Mouse (Mus musculus) T-helper 2 cell (primary cell): Measurements from ENCODE around the gene Gm42791.

Experiments
- in situ Hi-C: fragments of 300-600 bp; cut with MboI, MseI; formaldehyde crosslinking; loops from one replicate; pipeline ENCODE4 v1.15.1; 2025; ENCODE audit warnings: high pct_unique_total_duplicates

Gm42791 gene

DNA sequence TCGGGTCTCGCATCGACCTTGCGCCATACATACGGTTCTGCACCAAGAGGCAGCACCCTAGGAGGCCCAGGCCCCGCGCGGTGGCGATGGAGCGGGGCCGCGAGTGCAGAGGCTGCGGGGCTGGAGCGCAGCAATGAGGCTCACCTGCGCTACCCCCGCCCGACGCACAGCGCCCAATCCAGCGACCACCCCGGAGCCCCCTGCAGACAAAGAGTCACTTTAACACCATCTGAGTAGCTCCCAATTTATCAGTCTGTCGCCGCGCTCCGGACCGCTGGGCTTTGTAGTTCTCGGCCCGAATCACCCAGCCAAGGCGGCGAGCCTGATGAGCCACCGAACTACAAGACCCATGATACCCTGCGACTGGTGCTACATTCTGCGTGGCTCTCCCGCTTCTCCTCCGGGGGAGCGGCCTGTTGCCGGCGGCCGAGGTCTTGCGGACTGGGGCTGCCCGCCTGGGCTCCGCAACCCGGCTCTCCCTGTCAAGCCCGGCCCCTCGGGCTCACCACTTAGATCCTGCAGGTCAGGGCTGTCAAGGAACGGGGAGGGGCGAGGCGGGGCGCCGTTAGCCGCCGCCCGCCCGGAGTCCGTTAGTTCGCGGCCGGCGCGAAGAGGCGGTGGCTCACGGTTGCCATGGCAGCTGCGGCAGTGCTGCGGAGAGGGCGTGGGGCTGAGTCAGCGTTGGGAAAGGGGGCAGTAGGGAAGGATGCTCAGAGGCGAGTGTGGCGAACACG is 66.4 kb downstream of the Gm42791 start:
- in situ Hi-C loops: no loop called here

DNA sequence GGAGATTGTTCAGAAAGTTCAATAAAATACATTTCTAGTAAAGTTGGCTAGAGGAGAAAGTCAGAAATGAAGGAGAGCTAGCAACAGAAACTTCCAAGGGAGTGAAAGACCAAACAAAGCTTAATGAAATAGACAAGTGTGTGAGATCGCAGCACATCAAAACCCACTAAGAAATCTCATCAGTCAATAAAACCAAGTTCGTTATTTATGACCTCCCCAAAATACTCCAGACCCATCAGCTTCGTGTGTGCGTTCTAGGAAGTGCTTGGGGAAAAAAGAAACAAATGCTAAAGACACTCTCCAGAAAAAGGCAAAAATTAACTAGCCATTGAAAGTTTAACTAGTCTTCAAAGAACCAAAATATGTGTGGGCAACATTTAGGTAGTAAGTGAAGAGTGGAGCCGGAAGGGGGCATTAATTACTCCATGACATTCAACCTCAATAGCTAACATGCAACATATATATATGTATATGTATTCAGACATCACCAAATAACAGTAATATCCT is 67.2 kb downstream of the Gm42791 start:
- in situ Hi-C loops: no loop called here

DNA sequence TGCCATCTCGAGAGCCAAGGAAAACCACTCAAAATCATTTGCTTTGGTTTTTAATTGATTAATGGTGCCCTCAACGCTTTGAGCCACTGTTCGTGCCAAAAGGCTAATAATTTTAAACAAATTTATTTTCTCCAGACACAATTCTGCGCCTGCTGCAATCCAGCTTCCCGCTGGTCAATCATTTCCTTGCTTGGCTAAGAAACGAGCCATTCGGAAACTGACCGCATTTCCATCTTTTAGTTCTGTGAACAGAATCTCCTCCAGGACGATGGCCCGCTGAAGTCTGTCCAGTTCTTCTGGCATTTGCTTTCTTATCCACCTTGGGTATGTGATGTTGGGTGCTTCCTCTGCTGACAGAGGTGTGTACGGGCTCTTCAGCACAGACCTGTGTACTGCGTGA is 70.4 kb downstream of the Gm42791 start:
- in situ Hi-C loops: loop anchor here (25.0 kb wide), 1 partner anchor 1537 kb away; no protein-coding TSS in a partner anchor

GRCm38 (mm10) chr5:148924051-148924450 is 70.9 kb downstream of the Gm42791 start:
- in situ Hi-C loops: loop anchor here (25.0 kb wide), 1 partner anchor 1537 kb away; no protein-coding TSS in a partner anchor

DNA sequence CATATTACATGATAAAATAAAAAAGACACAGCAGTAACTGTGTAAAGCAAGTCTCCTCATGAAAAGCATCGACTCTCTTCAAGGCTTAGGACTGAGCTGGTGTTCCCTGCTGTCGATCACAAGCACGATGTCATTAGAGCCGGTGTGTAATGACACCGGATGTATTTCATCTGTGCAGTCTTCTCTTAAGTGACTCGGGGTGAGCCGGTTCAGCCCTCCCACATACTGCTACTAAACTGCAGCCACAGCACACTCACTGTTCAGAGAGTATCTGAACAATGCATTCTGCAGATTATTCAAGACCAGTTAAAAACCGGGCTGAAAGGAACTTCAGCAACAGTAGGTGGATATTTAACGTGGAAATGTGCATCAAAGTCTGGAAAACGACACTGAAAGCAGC is 71.5 kb downstream of the Gm42791 start:
- in situ Hi-C loops: loop anchor here (25.0 kb wide), 1 partner anchor 1536 kb away; no protein-coding TSS in a partner anchor

GRCm38 (mm10) chr5:148922773-148923172 is 72.2 kb downstream of the Gm42791 start:
- in situ Hi-C loops: loop anchor here (25.0 kb wide), 1 partner anchor 1535 kb away; no protein-coding TSS in a partner anchor

DNA sequence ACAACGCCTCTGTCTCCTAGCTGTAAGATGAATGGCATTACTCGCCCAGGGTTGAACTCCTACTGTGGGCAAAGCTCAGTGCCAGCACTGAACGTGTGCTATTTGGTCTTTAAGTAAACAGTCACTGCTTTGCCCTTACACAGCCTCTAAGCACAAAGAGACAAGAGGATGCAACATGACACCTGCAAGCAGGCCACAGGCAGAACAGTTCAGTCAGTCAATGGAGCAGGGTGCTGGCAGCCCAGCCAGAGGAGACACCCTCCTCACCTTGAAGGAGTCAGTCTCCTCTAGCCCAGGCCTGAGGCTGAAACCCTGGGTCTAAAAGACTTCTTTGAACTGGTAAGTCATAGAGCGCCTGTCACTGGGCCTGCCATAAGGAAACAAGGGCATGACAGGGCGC is 76.9 kb downstream of the Gm42791 start:
- in situ Hi-C loops: loop anchor here (25.0 kb wide), 1 partner anchor 1531 kb away; no protein-coding TSS in a partner anchor

GRCm38 (mm10) chr5:148916775-148917174 is 78.2 kb downstream of the Gm42791 start:
- in situ Hi-C loops: loop anchor here (25.0 kb wide), 1 partner anchor 1529 kb away; no protein-coding TSS in a partner anchor

DNA sequence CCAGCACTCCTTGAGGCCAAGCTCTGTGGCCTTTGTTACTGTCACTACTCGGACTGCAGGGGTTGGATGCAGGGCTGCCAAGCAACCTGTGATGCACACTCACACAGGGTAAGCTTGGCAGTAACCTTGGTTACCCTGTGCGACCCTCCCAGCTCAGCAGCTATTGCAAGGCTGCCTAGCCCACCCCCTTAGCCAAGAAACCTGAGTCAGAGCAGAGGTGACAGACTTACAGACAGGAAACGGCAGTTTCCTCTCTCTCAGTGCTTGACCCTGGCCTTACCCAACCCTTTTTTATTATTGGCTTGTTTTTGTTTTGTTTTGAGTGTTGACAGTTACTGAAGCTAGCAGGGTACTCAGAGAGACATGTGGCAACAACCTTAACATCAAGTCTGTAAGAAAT is 82.7 kb downstream of the Gm42791 start:
- in situ Hi-C loops: loop anchor here (5.0 to 25.0 kb wide), 2 partner anchors 635 to 1525 kb away; no protein-coding TSS in a partner anchor

DNA sequence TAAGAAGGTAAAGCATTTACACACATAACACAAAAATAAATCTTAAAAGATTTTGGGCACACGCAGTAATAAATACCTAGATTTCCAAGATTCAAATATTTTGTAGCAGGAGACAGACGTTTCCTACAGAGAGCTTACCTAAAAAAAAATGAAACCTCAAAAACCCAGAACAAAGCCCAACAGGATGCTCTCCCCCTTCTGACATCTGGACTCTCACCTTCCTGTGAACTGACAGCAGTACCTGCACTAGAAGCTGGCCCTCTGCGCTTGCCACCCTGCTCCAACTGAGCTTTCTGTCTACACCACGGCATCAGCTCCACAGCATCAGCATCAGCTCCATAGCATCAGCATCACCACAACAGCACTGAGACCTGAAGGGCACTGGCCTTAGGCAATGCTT is 84.9 kb downstream of the Gm42791 start:
- in situ Hi-C loops: loop anchor here (5.0 to 25.0 kb wide), 2 partner anchors 637 to 1523 kb away; no protein-coding TSS in a partner anchor

- in situ Hi-C loops: loop anchor here (10.0 to 25.0 kb wide), 2 partner anchors 1245 to 1522 kb away; no protein-coding TSS in a partner anchor
Observed at GRCm38 (mm10) chr5:148909402-148909801, 85.5 kb downstream of the Gm42791 start.

DNA sequence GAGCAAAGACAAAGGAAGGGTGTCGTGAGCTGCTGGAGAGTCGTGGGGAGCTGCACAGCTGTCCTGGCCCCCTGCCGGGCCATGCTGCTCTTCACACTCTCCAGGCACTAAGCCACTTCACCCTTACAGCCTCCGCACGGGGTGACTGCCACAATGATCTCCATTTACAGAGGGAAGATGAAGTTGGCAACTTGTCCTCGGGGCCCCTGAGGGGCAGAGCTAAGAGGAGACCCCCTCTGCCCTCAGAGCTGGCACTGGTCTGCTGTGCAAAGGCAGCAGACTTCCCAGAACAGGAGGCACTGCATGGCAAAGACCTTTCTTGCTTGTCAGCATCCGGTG is 85.9 kb downstream of the Gm42791 start:
- in situ Hi-C loops: loop anchor here (10.0 to 25.0 kb wide), 2 partner anchors 1244 to 1522 kb away; no protein-coding TSS in a partner anchor

DNA sequence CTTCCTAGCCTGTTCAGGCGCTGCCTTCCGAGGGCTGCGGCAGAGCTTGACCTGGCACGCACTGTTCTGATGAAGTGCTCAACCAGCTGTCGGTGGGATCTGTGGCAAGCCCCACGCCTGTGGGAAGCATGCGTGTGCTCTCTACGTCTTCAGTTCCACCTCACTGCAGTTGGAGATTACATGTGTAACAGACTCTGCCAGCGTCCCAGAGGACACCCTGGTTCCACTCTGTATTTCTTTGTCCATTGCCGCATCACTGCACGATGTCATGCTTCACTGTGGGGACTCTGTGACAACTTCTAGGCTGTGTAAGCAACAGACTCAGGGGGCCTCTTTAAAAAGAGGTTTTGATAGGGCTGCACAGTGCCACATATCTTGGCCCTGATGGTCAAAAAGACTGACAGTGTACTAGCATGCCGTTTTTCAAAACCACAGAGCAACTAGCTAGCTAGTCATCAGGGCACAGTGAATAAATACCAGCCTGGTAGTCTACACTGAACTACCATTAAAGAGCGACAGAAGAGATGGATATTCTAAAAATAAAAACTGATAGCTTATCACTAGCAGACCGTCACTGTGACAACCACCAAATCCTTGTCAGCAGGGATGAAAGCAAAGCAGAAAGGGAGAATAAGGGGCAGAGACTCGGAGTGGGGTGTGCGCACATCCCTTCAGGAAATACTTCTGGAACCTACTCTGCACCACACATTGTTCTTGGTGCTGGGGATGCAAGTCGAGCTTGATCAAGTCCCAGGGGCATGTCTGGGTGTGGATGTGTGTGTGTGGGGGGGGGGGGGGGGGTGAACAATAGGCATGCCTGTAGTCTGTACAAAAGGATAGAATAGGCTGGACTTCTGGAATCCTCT is 86.5 kb downstream of the Gm42791 start:
- in situ Hi-C loops: loop anchor here (10.0 to 25.0 kb wide), 2 partner anchors 1244 to 1521 kb away; no protein-coding TSS in a partner anchor

- in situ Hi-C loops: loop anchor here (10.0 to 25.0 kb wide), 2 partner anchors 1242 to 1519 kb away; no protein-coding TSS in a partner anchor
Observed at GRCm38 (mm10) chr5:148906305-148906704, 88.6 kb downstream of the Gm42791 start.

DNA sequence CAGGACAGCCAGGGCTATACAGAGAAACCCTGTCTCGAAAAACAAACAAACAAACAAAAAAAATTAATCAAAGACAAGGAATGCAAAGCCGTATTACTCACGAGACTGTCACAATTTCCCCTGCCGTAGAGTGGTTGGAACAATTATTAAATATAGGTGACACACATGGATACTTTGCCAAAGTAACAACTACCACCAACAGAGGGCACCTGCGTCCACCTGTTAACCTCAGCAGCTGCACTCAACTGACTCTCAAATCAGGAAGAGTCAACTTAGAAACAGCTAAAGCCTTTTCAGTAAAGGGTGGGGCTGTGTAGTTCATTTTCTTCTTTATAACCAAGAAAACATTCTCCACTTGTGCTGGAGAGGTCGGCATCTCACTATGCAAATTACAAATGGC is 90.1 kb downstream of the Gm42791 start:
- in situ Hi-C loops: loop anchor here (10.0 to 25.0 kb wide), 2 partner anchors 1240 to 1518 kb away; no protein-coding TSS in a partner anchor

DNA sequence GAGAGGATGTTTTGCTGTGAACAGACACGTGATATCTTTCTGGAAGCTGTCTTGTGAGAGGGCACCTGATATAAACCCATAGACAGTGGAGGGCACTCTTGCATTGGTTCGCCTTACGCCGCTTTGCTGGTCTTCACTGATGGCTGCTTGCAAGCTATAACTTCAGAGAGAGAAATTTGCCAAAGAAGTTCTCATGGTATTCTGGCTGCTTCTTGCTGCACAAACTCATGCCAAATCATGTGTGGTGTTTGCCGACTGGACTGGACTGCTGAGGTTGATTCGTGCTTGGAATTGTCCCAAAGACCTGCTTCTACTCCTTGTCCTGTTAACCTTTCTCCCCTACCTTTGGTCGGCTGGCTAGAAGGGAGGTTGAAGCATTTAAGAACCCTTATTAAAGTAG is 95.6 kb downstream of the Gm42791 start:
- in situ Hi-C loops: no loop called here

DNA sequence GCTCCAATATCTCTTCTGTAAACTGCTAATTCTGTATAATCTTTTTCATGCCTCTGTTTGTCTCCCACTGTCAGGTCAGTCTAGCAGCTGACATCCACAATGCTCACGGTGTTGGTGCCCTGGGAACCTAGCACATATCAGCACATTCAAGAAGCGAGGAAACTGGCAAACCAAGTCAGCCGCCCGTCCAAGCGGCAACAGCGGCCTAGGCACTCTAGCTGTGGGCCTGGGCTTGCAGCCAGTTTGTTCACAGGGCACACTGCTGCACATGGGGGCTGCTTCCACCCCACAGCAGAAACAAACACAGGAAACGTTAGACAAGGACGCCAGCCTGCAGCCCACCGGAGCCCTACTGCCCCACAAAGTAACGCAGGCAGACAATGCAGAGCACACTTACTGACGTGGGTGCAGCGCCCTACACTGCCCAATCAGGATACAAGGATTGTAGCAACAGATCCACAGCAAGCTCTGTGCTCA is 97.0 kb downstream of the Gm42791 start:
- in situ Hi-C loops: no loop called here

- in situ Hi-C loops: no loop called here
Observed at GRCm38 (mm10) chr5:148897069-148897702, 97.8 kb downstream of the Gm42791 start.

DNA sequence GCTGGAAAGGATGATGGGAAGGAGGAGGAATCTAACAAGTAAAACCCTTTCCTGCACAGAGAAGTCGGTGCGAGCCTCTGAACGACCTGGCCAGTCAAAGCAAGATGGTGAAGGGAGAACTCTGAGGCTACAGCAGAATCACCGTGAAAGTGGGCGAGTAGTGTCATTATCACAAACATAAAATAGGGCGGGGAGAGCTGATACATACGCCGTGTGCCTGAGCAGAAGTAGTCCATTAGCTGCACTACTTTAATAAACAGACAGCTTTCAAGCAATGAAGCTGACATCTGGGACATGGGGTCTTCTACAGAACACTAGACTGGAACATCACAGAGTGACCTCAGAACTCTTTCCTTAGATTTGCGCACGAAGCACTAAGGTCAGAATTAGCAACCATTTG is 98.4 kb downstream of the Gm42791 start:
- in situ Hi-C loops: no loop called here

DNA sequence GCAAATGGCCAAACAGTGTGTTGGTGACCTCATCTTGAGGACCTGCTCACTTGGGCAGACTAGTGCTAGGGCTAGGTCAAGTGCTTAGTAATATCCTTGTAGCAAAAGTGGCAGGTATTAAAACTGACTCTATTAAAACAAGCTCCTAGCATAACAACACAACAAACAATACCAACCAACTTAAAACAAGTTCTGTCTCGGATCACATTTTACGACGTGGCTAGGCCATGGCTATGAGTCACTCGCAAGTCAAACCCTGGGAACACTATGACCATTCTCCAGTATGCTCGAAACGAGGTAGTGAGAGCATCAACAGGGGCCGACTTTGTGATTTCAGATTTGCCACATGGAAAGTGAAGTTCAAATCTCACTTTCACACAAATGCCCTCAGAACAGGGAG is 99.1 kb downstream of the Gm42791 start:
- in situ Hi-C loops: no loop called here

DNA sequence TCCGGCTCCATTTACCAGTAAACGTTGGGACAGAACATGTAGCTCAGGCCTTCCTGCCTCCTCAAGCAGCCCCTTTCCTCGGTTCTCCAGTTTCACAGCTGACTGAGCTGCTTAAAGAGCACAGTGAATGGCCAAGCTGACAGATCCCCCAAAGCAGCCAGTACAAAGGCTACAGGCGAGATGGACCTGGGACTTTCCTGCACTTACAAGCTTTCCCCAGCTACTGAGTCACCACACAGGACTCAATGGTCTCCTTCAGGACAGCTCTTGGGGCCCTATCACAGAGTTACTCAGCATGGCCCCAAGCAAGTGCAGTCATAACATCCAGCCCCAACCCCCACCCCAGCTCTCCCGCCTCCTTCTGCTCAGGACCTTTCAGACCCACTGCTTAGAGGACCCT is 99.9 kb downstream of the Gm42791 start:
- in situ Hi-C loops: no loop called here
